Comparison of ENCODE assay signal across 8 mouse cellular contexts in the genomic region with DNA sequence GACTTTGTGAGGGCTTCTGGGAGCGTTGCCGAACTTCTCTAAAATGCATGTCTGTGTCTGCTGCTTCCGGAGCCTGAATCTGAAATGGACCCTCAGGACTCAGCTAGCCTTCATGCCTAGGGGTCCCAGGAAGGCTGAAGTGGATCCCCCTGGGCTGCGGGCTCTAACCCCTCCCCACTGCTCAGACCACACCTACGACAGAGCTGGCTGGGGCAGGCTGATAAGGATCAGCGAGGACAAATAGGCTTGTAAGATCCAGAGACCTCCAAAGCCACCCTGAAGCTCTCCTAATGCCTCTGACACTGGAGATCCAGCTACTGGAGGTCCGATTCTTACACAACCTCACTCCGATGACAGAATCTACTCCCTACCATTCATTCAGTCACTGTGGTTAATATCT. TPM values are rescaled to one million over a fixed set of nuclear protein-coding genes. Genes with fewer than 3 reads are reported as not detected.
A peak's percentile ranks its signal among the peaks of the same experiment; 100 is the strongest.
DNase-seq lines count a peak whose midpoint lies in the region; ATAC-seq and TF ChIP-seq lines count a peak whose summit lies in the region.

No protein-coding gene starts in this region.

- H3K9me3 ChIP-seq in embryonic facial prominence, embryonic 14.5 days (ENCODE audit: control insufficient read depth, low read length) = no peaks in the 10 kb centered on the region
- no peaks in the 10 kb centered on the region for H3K9me3 ChIP-seq in limb, embryonic 10.5 days (replicated peaks)
- H3K9me3 ChIP-seq in neural tube, embryonic 12.5 days = no peaks in the 10 kb centered on the region

- peak overlapping the region; percentile 54; the same call in 1 of the 2 replicates for H3K4me3 ChIP-seq in liver, adult 2 months (ENCODE audit: insufficient read depth, low read depth, low read length)
- H3K4me3 ChIP-seq in embryonic facial prominence, embryonic 14.5 days (ENCODE audit: low read depth, low read length) = peak overlapping the region; percentile 29
- H3K4me3 ChIP-seq in limb, embryonic 10.5 days = peak overlapping the region; percentile 51
- peak overlapping the region; percentile 21; the same call in 1 of the 2 replicates for H3K4me3 ChIP-seq in neural tube, embryonic 12.5 days

- intact Hi-C loops in gastrocnemius, postnatal 14 days (cut with DNase I; ENCODE audit: low total_unique reads) = no loop called here

- TF ChIP-seq POLR2A in liver, adult 2 months (IDR thresholded peaks at IDR 0.05; ENCODE audit: extremely low read depth, insufficient read depth, low read length) = no peak

- no peak overlapping the region for H3K27ac ChIP-seq in liver, adult 2 months (replicated peaks; ENCODE audit: insufficient read depth, low read depth, low read length)
- peak overlapping the region; percentile 67 for H3K27ac ChIP-seq in embryonic facial prominence, embryonic 14.5 days (replicated peaks; ENCODE audit: low read depth, low read length)
- H3K27ac ChIP-seq in limb, embryonic 10.5 days = peak overlapping the region; percentile 80
- no peak overlapping the region for H3K27ac ChIP-seq in neural tube, embryonic 12.5 days

- TF ChIP-seq CTCF in liver, adult 2 months (IDR thresholded peaks at IDR 0.05; ENCODE audit: low read depth, low read length) = no peak

- H3K36me3 ChIP-seq in liver, adult 2 months (ENCODE audit: control insufficient read depth, insufficient read depth, low read length) = no peaks in the 10 kb centered on the region
- peaks cover 26% of the 10 kb centered on the region for H3K36me3 ChIP-seq in embryonic facial prominence, embryonic 14.5 days (ENCODE audit: control insufficient read depth, insufficient read depth, low read length)
- peaks cover 26% of the 10 kb centered on the region for H3K36me3 ChIP-seq in limb, embryonic 10.5 days
- no peaks in the 10 kb centered on the region; the same call in 1 of the 2 replicates for H3K36me3 ChIP-seq in neural tube, embryonic 12.5 days

- WGBS in liver, adult 2 months = 9% methylated on average over 8 of the region's 8 CpGs
- 14% methylated on average over 8 of the region's 8 CpGs for WGBS in embryonic facial prominence, embryonic 14.5 days
- WGBS in limb, embryonic 10.5 days = 12% methylated on average over 8 of the region's 8 CpGs
- WGBS in neural tube, embryonic 12.5 days = 9% methylated on average over 8 of the region's 8 CpGs

- no peaks in the 10 kb centered on the region for H3K27me3 ChIP-seq in liver, adult 2 months (ENCODE audit: control insufficient read depth, insufficient read depth, low read length)
- no peaks in the 10 kb centered on the region for H3K27me3 ChIP-seq in embryonic facial prominence, embryonic 14.5 days (replicated peaks; ENCODE audit: control insufficient read depth, insufficient read depth, low read length)
- peaks cover 87% of the 10 kb centered on the region for H3K27me3 ChIP-seq in limb, embryonic 10.5 days (ENCODE audit: low read depth, poor library complexity, severe bottlenecking)
- H3K27me3 ChIP-seq in neural tube, embryonic 12.5 days (replicated peaks) = no peaks in the 10 kb centered on the region

- DNase-seq in liver, adult 2 months (ENCODE audit: extremely low read depth, low read depth, low spot score) = no peak
- no peak for DNase-seq in liver
- DNase-seq in embryonic facial prominence, embryonic 14.5 days (ENCODE audit: low spot score) = no peak
- DNase-seq in limb, embryonic 10.5 days (ENCODE audit: low spot score) = no peak
- DNase-seq in right cerebral cortex, postnatal 4 days = no peak
- DNase-seq in gastrocnemius, postnatal 14 days = no peak
- no peak for DNase-seq in cerebellum, postnatal 36 days

- ATAC-seq in embryonic facial prominence, embryonic 14.5 days (ENCODE audit: low read depth) = peak; percentile 16; the same call in 1 of the 2 replicates
- ATAC-seq in neural tube, embryonic 12.5 days (ENCODE audit: low FRiP score, low read depth) = 0 out of 2 replicates have a peak, but pooled peaks have one; percentile 43

- H3K9ac ChIP-seq in liver, adult 2 months (ENCODE audit: low read depth, low read length) = peak overlapping the region; percentile 26
- peak overlapping the region; percentile 56 for H3K9ac ChIP-seq in embryonic facial prominence, embryonic 14.5 days (ENCODE audit: low read depth, low read length)
- peak overlapping the region; percentile 22; the same call in 1 of the 2 replicates for H3K9ac ChIP-seq in neural tube, embryonic 12.5 days

- 0 out of 2 replicates have a peak, but pooled peaks cover 3% of the 10 kb centered on the region for H3K4me1 ChIP-seq in liver, adult 2 months (ENCODE audit: control insufficient read depth, insufficient read depth, low read length)
- peaks cover 45% of the 10 kb centered on the region for H3K4me1 ChIP-seq in embryonic facial prominence, embryonic 14.5 days (ENCODE audit: control insufficient read depth, insufficient read depth, low read length)
- H3K4me1 ChIP-seq in limb, embryonic 10.5 days = peaks cover 66% of the 10 kb centered on the region
- peaks cover 43% of the 10 kb centered on the region for H3K4me1 ChIP-seq in neural tube, embryonic 12.5 days

- H3K4me2 ChIP-seq in embryonic facial prominence, embryonic 14.5 days (ENCODE audit: low read depth, low read length) = peak overlapping the region; percentile 60
- H3K4me2 ChIP-seq in neural tube, embryonic 12.5 days (replicated peaks) = peak overlapping the region; percentile 67

- no peaks in the 10 kb centered on the region for H3K79me2 ChIP-seq in liver, adult 2 months (ENCODE audit: control insufficient read depth, insufficient read depth, low read length)

RNA-seq across cellular contexts. Expression of a gene that starts 8.6 kb away (rescaled TPM):
- 0.55 and 0.94 TPM in 2 replicates for total RNA-seq in liver, adult 2 months (2014; rRNA removed)
- 0.25 TPM in 1 of 2 replicates, not detected in the other for polyA plus RNA-seq in liver, adult 2 months (2012; rRNA removed)
- 39.1 and 53.6 TPM in 2 replicates for polyA plus RNA-seq in embryonic facial prominence, embryonic 14.5 days (2014; fragmentation: Nextera tagmentation; extraction: Ambion mirVana)
- polyA plus RNA-seq in limb, embryonic 10.5 days (2016; fragmentation: Nextera tagmentation; extraction: Ambion mirVana) = 1.7 and 3.5 TPM in 2 replicates
- polyA plus RNA-seq in neural tube, embryonic 12.5 days (2016; fragmentation: Nextera tagmentation; extraction: Ambion mirVana) = 1.0 and 3.9 TPM in 2 replicates
- 100 to 1,000 TPM; 358 to 691 TPM for total RNA-seq in gastrocnemius, postnatal 14 days (2021)

RNA-seq across cellular contexts. Expression of a gene that starts 13.8 kb away (rescaled TPM):
- total RNA-seq in liver, adult 2 months (2014; rRNA removed) = 7.4 and 11.0 TPM in 2 replicates
- polyA plus RNA-seq in liver, adult 2 months (2012; rRNA removed) = 24.4 and 28.1 TPM in 2 replicates
- 97.5 and 98.0 TPM in 2 replicates for polyA plus RNA-seq in embryonic facial prominence, embryonic 14.5 days (2014; fragmentation: Nextera tagmentation; extraction: Ambion mirVana)
- polyA plus RNA-seq in limb, embryonic 10.5 days (2016; fragmentation: Nextera tagmentation; extraction: Ambion mirVana) = 36.3 and 49.2 TPM in 2 replicates
- polyA plus RNA-seq in neural tube, embryonic 12.5 days (2016; fragmentation: Nextera tagmentation; extraction: Ambion mirVana) = 40.6 and 42.4 TPM in 2 replicates
- total RNA-seq in gastrocnemius, postnatal 14 days (2021) = 1 to 10 TPM; 2.7 to 4.3 TPM

Comparison
In these comparisons a context has a peak if more than half of its experiments do, and no peak if none do; other contexts are left out.
1. H3K27ac ChIP-seq: peak in embryonic facial prominence, embryonic 14.5 days (single experiment) and limb, embryonic 10.5 days (single experiment); none in liver, adult 2 months (single experiment) and neural tube, embryonic 12.5 days (single experiment).
2. Peak in every context shown above with its lines, with median percentiles within 50 percentile points of each other: H3K4me3 ChIP-seq and H3K9ac ChIP-seq.